Mouse (Mus musculus): Measurements from ENCODE around the gene Pkd1l1.

Gene Pkd1l1

GRCm38 (mm10) chr11:8936431-8937110 is 36.5 kb downstream of the Pkd1l1 start:
- DNase-seq (ENCODE audit: low spot score in 2 of 2): no peak

- DNase-seq (ENCODE audit: low spot score in 2 of 2): no peak
Measured at GRCm38 (mm10) chr11:8916081-8916671, 56.9 kb downstream of the Pkd1l1 start.

- no peak for DNase-seq (ENCODE audit: low spot score in 2 of 2)
Measured at GRCm38 (mm10) chr11:8882793-8883192, 90.3 kb downstream of the Pkd1l1 start.

GRCm38 (mm10) chr11:8881521-8881920 is 91.5 kb downstream of the Pkd1l1 start:
- no peak for DNase-seq (ENCODE audit: low spot score in 2 of 2)

- DNase-seq (ENCODE audit: low spot score in 2 of 2): no peak
Measured at GRCm38 (mm10) chr11:8870115-8870514, 103.0 kb downstream of the Pkd1l1 start.

- no peak for DNase-seq (ENCODE audit: low spot score in 2 of 2)
Measured at GRCm38 (mm10) chr11:8866021-8866420, 107.0 kb downstream of the Pkd1l1 start.

GRCm38 (mm10) chr11:8863955-8864675 is 109.0 kb downstream of the Pkd1l1 start:
- DNase-seq (ENCODE audit: low spot score in 2 of 2): no peak

GRCm38 (mm10) chr11:8862426-8862825 is 110.6 kb downstream of the Pkd1l1 start:
- no peak for DNase-seq (ENCODE audit: low spot score in 2 of 2)

- no peak for DNase-seq (ENCODE audit: low spot score in 2 of 2)
Measured at GRCm38 (mm10) chr11:8861978-8862377, 111.1 kb downstream of the Pkd1l1 start.

- peak in 1 of 2 experiments; percentile 11 for DNase-seq (ENCODE audit: low spot score in 2 of 2)
Measured at GRCm38 (mm10) chr11:8860878-8861277, 112.2 kb downstream of the Pkd1l1 start.

- peak; percentile 42 to 51 for DNase-seq (ENCODE audit: low spot score in 2 of 2)
Measured at GRCm38 (mm10) chr11:8859868-8860267, 113.2 kb downstream of the Pkd1l1 start.

- DNase-seq (ENCODE audit: low spot score in 2 of 2): no peak
Measured at GRCm38 (mm10) chr11:8859041-8859440, 114.0 kb downstream of the Pkd1l1 start.

- DNase-seq (ENCODE audit: low spot score in 2 of 2): no peak
Measured at GRCm38 (mm10) chr11:8856125-8856524, 116.9 kb downstream of the Pkd1l1 start.

- no peak for DNase-seq (ENCODE audit: low spot score in 2 of 2)
Measured at GRCm38 (mm10) chr11:8848049-8848448, 125.0 kb downstream of the Pkd1l1 start.

GRCm38 (mm10) chr11:8847627-8848026 is 125.4 kb downstream of the Pkd1l1 start:
- DNase-seq (ENCODE audit: low spot score in 2 of 2): no peak

GRCm38 (mm10) chr11:8836176-8836575 is 136.9 kb downstream of the Pkd1l1 start:
- DNase-seq (ENCODE audit: low spot score in 2 of 2): no peak

GRCm38 (mm10) chr11:8834121-8834520 is 138.9 kb downstream of the Pkd1l1 start:
- no peak for DNase-seq (ENCODE audit: low spot score in 2 of 2)

GRCm38 (mm10) chr11:8830551-8830950 is 142.5 kb downstream of the Pkd1l1 start:
- DNase-seq (ENCODE audit: low spot score in 2 of 2): no peak

- no peak for DNase-seq (ENCODE audit: low spot score in 2 of 2)
Measured at GRCm38 (mm10) chr11:8829561-8829960, 143.5 kb downstream of the Pkd1l1 start.

- no peak for DNase-seq (ENCODE audit: low spot score in 2 of 2)
Measured at GRCm38 (mm10) chr11:8828836-8829526, 144.1 kb downstream of the Pkd1l1 start.

- DNase-seq (ENCODE audit: low spot score in 2 of 2): no peak
Measured at GRCm38 (mm10) chr11:8826609-8827008, 146.5 kb downstream of the Pkd1l1 start.

GRCm38 (mm10) chr11:8826046-8826445 is 147.0 kb downstream of the Pkd1l1 start:
- DNase-seq (ENCODE audit: low spot score in 2 of 2): no peak
